Mouse (Mus musculus) R1 (cell line): ENCODE results near the gene Hnf4a.

ENCODE experiments used
- DNase-seq: peaks from one replicate; pipeline ENCODE4 v3.0.0-alpha.2; 2018; ENCODE audit warnings: low read depth, low spot score

The Hnf4a gene

DNA sequence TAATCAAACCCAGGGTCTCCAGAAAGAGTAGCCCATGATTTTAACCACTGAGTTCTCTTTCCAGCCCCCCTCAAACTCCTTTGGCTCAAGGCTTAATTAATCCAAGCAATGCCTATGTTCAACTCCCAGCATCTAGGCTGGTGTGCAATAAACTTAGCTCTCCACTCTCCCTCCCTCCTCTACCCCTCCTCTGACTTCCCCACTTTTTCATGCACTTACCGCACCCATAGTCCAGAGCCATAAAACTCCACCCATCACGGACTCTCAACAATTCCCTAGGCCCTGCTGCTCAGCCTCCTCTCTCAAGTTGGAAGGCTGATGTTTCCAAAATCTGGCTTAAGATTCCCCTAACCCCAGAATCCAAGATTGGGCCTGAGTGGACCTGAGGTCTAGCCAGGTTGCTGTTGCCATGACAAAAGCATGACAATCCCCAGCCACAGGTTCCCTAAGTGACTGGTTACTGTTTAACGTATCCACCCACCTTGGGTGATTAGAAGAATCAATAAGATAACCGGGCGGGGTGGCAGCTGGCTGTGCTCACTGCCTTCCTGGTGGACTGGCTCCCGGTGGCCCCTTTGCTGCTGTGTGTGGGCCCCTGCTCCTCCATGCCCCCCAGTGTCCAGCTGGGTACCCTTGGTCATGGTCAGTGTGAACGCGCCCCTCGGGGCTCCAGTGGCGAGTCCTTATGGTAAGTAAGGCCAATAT, at the start of gene Hnf4a:
Gene Hnf4a (plus strand): TSS at position 509 of the 705 bp plus-strand sequence.
- no peak for DNase-seq

DNA sequence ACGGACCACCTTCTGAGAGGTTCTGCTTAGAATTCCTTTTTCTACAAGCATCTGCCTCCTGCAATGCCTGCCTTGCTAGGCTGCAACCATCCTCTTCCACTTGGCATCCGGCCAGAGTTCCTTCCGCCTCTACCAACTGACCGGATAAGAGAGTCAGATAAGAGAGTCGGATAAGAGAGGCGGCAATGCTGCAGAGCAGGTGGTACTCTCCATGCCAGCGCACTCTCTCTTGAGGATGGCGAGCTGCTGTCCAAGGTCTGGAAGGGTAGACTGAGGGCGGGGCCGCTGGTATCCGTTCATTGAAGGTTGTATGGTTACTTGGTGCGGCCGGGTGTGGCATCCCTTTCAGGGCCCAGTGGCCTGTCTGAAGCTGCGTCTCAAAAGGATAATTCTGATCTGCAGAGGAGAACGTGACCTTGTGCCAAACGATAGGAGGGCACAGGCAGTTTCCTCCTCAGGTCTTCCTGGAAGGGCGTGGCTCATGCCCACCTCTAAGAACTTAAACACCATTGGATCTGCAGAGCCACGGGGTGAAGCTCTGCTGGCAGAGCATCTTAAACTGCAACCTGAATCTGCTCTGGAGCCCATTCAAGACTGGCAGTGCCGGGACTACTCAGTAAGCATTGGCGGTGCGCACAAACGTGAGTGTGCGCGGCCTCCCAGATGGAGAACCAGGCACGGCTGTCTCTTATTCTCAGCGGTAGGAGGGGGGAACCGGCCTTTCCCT, 47.9 kb upstream of the Hnf4a start:
- DNase-seq, result peak; percentile 75

DNA sequence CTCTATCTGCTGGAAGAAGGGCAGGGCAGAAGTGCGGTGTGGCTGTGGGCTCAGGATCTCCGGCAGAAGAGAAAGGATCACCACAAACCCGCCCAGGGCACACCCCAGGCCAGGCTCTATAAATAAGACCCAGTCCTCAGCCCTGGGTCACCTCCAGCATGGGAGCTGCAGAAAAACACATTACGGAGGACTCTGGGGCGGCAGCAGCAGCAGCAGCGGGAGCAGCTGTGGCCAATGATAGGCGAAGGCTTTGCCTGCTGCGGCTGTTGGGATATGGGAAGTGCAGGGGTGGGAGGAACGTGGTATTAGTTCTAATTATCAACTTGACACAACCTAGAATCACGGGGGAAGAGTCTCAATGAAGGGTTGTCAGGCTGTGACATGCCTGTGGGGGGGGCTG, 47.2 kb upstream of the Hnf4a start:
- DNase-seq, result peak; percentile 36

DNA sequence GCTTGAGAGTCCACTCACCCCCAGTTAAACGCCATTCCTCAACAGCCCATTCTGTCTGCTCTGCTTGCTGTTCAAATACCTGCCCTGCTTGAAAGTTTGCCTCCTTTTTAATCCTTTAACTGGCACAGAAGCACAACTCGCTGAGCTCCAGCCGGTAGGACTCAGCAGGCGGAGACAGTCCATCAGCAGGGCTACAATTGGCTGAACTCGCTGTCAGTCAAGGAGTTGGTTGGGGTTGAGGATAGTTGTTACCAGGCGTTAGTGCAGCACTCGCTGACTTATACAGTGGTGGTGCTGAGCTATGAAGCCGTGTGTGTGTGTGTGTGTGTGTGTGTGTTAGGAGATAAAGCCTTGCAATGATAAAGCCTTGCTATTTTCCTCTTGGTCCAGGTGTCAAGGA, 46.0 kb upstream of the Hnf4a start:
- DNase-seq, result peak; percentile 72

DNA sequence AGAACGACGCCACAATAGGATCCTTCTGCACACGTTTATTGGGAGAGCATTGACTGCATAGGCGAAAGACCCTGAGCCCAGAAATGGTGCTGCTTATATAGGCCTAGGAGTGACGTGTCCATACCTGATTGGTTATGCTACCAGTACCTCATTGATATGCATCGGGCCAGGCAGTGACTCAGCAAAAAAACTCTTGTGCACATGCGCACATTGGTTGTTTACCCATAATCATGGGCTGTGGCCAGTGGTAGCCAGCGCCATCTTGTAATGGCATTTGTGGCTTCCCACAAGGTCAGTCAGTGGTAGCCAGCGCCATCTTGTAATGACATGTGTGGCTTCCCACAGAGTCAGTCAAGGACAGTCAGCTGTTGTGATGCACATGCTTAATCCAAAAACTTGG, 45.3 kb upstream of the Hnf4a start:
- peak; percentile 77 for DNase-seq

DNA sequence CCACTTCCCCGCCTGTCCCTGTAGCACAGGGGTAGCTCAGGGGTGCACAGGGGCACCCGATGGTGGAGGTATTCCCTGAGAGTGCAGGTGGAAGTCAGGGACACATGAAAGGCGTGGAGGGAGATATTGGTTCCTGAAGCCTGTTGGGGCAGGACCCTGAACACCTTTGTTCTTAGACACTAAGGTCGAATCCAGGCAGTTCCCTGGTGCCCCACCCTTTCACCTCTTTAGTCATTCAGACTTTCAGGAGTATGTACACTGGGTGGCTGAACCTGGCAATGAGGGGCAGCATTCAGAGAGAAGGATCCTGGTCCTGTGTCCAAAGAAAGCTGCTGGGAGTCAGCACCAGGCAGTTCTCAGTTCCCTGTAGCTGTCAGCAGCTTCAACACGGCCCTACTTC, 44.2 kb upstream of the Hnf4a start:
- DNase-seq, result peak; percentile 94

DNA sequence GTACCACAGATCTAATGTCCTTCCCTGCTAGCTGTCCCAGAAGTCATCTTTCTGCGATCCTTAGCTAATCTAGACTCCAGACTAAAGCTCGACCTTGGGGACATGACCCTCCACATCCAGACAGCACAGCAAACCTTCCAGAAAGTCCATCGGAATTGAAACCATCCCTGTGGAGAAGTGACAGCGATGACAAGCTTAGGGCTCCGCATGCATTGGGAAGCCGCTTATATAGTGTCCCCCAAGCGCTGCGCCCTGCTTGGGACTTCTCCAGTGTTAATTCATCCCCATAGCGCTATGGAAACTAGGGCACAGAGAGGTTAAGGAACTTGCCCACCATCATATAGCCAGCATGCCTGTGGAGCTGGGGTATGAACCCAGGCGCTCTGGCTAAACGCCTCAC, 43.8 kb upstream of the Hnf4a start:
- no peak for DNase-seq

DNA sequence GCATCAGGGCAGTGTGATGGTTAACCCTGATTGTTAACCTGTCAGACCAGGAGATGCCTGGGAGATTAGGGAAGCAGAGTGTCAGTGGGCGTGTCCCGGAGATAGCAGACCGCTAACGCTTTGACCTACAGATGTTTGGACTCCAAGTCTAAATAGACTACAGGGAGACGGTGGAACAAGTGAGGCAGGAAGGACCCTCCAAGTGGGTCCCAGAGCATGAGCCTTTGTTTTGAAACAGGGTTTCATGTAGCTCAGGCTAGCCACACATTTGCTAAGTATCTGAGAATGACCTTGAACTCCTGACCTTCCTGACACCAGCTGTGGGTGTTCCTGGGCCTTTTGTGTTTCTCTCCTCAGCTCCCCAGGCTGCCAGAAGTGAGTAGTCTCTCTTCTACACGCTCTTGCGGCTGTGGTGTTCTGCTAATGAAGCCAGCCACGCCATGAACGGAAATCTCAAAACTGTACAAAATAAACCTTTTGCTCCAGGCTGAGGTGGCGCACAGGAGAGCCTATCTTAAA, 43.3 kb upstream of the Hnf4a start:
- DNase-seq, result peak; percentile 100

DNA sequence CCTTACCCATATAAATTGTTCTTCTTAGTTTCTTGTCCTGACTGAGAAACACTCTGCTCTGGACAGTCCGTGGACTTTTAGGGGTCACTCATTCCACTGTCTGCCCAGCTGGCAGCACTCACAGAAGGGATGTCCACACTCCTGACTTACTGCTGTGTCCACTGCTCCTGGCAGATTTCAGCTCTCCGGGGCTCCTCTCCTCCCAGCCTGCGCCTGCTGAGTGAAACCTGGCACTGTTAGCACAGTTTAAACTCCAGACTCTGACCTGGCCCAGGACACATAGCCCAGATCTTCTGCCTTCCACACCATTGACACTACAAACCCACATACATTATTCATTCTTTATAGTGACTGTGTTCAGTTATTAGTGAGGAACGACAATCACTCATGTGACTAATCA, 42.6 kb upstream of the Hnf4a start:
- DNase-seq, result peak; percentile 48

DNA sequence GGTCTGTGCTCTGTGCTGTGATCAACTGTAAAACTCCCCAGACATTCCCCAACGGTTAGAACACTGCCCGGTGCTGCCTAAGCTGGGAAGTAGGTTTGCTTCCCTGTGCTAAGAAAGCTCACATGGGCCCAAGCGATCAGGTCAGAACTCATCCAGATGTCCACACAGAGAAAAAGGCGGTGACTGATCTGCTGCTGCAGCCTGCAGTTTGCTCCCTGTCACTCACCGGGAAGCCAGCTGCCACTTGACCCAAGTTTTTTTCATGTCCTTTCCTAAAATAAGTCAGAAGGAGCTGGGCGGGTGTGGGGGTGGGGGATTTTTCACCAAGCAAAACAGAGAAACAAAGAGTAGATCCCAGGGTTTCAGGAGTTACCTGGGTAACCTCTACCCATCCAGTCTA, 42.0 kb upstream of the Hnf4a start:
- DNase-seq, result peak; percentile 65

DNA sequence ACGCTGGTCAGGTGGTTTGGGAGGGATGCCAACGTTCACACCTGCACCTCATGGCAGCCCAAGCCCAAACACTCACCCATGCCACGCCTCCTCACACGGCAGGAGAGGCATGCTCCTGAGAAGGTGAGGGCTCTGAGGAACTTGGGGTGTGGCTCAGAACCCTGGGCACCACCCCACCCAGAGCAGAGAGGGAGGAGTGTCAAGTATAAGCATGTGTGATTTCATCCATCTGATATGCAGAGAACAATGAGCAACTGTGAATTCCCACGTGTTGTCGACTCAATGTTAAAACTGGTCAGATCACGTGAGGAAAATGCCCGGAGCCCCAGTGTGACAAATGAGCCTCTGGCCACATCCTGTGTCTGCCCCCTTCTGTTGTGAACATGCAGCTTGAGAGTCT, 39.8 kb upstream of the Hnf4a start:
- peak; percentile 69 for DNase-seq

DNA sequence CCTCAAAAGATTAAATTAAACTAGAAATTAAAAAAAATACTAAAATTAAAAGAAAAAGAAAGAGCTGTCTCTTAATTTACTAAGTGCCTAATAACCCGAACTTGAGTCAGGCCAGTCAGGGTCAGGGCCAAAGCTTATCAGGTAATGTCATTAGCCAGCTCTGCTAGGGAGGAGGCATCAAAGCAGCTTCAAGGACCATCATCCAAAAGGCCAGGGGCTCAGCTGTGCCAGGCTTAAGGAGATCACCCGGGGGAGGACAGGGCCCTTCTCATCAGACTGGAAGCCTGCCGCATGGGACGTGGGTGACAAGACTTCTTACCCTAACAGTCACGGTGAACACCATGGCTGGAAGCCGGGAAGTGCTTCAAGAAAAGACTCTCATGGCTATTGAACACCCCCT, 39.0 kb upstream of the Hnf4a start:
- no peak for DNase-seq

DNA sequence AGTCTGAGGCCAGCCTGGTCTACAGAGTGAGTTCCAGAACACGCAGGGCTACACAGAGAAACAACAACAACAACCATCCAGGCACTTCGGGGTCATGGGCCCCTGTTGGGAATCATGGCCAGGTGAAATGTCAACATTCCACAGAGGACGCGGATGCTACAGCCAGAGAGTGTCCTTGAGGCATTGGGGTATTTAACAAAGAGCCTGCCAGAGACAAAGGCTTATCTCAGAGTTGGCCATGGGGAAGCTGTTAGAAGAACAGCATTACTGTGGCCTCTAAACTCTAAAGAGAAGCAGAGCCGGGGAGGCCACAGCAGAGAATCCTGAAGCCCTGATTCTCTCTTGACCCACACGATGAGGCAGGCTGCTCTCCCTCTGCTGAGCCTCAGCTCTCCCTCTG, 37.7 kb upstream of the Hnf4a start:
- peak; percentile 75 for DNase-seq

DNA sequence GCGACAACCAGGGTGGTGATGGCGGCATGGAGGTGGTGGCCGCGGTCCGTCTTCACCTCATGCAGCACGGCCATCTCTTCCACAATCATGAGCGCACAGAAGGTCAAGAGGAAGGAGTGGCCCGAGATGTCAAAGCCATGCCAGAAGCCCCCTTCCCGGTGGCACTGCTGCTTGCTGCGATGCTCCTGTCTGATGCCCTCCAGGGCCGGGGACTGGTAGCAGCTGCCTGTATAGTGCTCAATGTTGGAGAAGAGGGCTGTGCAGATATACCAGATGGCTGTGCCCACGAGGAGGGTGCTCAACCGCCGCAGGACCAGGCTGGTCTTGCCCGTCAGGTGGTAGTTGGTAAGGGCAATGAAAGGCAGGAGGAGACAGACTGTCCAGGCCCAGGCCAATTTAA, 36.9 kb upstream of the Hnf4a start:
- DNase-seq, result no peak

DNA sequence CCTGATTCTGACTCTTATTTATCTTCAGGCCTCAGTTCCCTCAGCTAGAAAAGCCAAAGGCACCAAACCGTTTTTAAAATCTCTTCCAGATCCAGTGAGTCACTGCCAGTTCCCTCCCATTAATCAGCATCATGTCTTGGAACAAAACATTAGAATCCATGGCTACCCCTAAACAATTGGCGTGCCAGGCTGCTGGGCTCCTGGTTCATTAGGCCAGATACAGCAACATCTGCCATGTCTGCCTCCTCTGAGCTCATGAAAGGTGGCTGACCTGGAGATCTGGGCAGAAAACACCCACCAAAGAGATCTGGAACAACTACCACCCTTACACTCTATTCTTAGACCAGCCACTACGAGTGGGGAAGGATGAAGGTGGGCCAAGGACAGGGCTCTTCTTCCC, 35.5 kb upstream of the Hnf4a start:
- DNase-seq, result no peak

DNA sequence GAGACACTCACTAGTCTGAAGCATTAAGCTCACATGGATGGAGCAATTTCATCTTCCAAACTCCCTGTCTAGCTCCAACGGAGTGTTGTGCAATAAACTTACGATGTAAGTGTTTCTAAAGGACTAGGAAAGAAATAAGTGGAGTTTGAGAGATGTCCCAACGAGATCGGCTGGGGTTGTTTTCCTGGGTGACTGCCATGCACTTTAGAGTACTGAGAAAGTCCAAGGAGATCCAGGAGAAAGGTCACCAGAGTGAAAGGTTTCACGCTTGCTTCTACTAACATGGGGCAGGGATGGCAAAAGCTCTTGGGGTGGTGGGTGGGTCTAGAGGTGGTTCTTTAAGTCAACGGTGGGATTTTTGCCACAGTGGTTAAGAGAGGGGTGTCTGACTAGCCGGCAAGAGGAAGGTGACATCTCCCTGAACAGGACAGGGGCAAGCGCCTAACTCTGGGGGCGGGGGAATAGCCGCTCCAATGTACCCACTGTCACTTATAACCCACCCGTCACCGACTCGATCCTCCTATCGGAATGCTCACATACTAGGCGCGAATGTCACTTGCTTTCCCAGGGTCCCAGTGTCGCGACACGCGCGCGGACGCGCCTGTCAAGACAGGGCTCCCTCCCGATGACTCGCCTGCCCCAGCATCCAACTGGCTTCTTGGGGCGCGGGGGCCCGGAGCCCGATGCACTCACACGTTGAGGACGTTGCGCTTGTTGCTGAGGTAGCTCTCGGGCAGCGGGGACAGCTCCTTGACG, 34.7 kb upstream of the Hnf4a start:
- DNase-seq, result no peak

DNA sequence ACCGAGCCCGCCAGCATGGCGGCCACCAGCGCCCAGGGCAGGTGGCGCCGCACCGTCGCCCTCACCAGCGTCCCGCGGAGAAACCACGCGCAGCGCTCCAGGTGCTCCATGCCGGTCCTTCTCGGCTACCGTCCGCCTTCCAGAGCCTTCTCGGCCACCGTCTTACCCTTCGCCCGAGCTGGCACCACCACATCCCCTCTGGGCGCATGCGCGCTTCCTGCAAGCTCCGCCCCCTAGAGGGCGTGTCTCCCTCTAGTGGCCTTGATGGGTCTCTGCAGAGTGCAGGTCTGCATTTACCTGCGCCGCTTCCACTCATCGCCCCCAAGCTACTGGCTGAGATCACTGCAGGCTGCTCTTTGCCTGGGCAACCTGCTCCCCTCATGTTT, 34.1 kb upstream of the Hnf4a start, which contains the start of gene Fitm2:
Gene Fitm2 (minus strand): TSS at position 164 of the 386 bp plus-strand sequence.
- DNase-seq, result peak; percentile 99

DNA sequence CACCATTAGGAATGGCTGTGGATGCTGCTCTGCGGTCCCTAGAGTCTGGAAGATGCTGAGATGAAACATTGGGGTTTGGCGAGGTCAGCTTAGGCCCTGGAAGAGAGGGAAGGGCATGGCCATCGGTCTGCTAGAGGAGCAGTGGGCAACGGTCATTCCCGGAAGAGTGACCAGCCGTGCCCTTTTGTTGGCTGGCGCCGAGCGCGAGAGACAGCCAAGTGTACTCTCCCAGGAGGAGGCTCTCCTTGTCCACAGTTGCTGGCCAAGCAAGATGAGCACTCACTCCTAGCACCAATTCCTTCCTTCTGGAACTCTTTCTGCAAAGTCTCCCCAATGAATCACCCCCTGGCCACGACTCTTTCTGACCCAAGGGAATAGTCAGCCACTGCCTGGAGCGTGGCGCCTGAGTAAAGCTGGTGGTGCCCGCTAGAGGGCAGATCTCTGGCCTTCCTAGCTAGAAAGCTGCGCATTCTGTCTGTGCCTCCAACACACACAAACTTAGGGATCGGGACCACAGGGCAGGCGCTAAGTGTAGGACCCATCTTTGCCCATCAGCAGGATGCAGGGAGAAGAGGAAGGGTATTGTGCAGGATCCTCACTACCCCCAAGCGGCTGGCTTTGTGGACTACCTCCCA, 26.3 kb upstream of the Hnf4a start:
- peak; percentile 85 for DNase-seq

DNA sequence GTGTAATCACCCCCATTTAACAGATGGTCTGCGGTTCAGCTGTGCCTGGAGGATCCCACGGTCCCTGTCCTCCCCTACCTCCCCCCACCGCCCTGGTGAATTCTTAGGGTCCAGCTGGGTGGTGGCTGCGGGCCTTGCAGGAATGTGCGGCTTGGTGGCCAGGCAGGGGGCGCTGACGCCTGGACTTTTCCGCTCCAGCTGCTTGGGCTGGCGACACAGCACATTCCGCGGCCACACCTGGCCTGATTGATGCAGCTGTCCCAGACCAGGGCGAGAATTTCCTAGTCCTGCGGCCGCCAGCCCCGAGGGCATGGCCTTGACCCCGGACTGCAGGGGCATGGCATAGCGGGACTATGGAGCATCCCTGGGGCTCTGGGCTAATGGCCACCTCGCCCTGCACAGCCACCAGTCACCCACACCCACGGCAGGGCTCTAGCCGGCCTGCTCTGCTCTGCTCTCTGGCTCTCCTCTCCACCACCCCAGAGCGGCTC, 25.0 kb upstream of the Hnf4a start:
- DNase-seq, result peak; percentile 61

DNA sequence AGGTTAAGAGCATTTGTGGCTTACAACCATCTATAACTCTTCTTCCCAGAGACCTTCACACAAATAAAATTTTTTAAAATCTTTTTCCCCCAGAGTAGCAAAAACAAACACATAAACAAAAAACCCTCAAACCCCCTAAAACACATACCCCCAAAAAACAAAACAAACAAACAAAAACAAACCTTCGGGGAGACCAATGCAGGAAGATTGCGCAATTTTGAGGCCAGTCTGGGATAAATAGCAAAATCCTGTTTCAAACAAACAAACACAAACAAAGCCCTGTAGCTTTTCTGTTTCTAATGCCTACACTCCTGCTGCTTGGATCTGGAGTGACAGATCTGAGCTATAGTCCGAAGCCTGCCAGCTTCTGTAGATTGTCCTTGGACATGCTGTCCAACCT, 19.2 kb upstream of the Hnf4a start:
- no peak for DNase-seq

DNA sequence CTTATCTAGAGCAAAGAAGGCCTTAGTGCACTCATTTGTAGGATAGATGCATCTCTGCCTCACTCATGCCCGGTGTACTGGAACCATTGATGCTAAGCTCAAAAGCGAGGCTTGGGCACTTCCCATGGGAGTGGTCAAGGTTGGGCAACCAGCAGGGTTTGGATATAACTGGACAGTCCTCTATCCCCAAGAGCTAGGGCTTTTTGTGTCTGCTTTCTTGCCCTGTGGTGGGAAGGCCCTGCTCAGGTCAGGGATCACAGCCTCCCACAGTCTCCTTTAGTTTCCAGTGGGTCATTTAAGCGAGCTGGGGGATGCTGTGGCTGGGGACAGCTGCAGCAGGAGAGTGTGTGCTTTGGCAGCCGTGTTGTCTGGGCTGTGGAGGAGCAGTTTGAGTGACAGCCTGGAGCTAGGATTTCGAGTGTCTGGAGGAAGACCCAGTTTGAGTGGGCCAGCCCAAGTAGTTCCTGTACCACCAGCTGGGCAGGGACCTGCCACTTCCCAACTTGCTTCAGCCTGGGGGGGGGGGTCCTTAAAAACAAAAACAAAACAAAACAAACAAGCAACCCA, 16.8 kb upstream of the Hnf4a start:
- DNase-seq, result no peak
